Mouse (Mus musculus) stomach, embryonic 14.5 days (tissue): Measurements from ENCODE around the gene Skiv2l. TPM values are rescaled to one million over a fixed set of nuclear protein-coding genes. Genes with fewer than 3 reads are reported as not detected.
A peak's percentile ranks its signal among the peaks of the same experiment; 100 is the strongest.

Source experiments
- ATAC-seq: fragments of 200-750 bp; cut with Nextera tagmentation; 2 replicates; pipeline ENCODE4 v1.8.0; 2017; ENCODE audit warnings: low read depth, moderate TSS enrichment; ENCODE audit not compliant: insufficient number of reproducible peaks, insufficient read depth, low FRiP score
- H3K27ac ChIP-seq: fragments of 300-500 bp; sonication (generic); 2 replicates; pipeline ENCODE4 v1.5.1; 2014; ENCODE audit warnings: mild to moderate bottlenecking, low read length, moderate library complexity, mixed read lengths
- H3K27me3 ChIP-seq: fragments of 300-500 bp; sonication (generic); 2 replicates; pipeline ENCODE4 v1.6.1; 2014; ENCODE audit warnings: low read length, control low read depth, mixed read lengths; ENCODE audit not compliant: control insufficient read depth, insufficient read depth
- H3K36me3 ChIP-seq: fragments of 300-500 bp; sonication (generic); 2 replicates; pipeline ENCODE4 v1.6.1; 2014; ENCODE audit warnings: mild to moderate bottlenecking, control low read depth, low read length, moderate library complexity, mixed read lengths; ENCODE audit not compliant: control insufficient read depth, insufficient read depth
- H3K4me1 ChIP-seq: fragments of 300-500 bp; sonication (generic); 2 replicates; pipeline ENCODE4 v1.6.1; 2014; ENCODE audit warnings: low read length, control low read depth, mixed read lengths; ENCODE audit not compliant: control insufficient read depth, insufficient read depth
- H3K4me2 ChIP-seq: fragments of 300-500 bp; sonication (generic); replicated peaks from 2 replicates; pipeline ENCODE4 v1.6.1; 2014; ENCODE audit warnings: low read depth, low read length, control low read depth
- H3K4me3 ChIP-seq: fragments of 300-500 bp; sonication (generic); 2 replicates; pipeline ENCODE4 v1.5.1; 2014; ENCODE audit warnings: low read depth, low read length, control low read depth
- H3K9ac ChIP-seq: fragments of 300-500 bp; sonication (generic); replicated peaks from 2 replicates; pipeline ENCODE4 v1.6.1; 2014; ENCODE audit warnings: low read depth, mild to moderate bottlenecking, control low read depth, low read length, moderate library complexity, mixed read lengths
- H3K9me3 ChIP-seq: fragments of 300-500 bp; sonication (generic); 2 replicates; pipeline ENCODE4 v1.6.1; 2016; ENCODE audit warnings: low read depth, low read length, control low read depth; ENCODE audit not compliant: control insufficient read depth
- WGBS: fragments of 180-500 bp; shearing (Covaris S2); extraction: QIAGEN DNeasy Blood & Tissue Kit; methylation state at CpG from one replicate; pipeline ENCODE4 v1.1.7; 2014; 5-methylcytosine and 5-hydroxymethylcytosine counted together
- polyA plus RNA-seq: library from polyadenylated mRNA; unstranded; fragments of >200 nt; fragmentation: Nextera tagmentation; extraction: Ambion mirVana; gene quantifications from 2 replicates; pipeline ENCODE4 v1.2.1, GENCODE M21; 2014

Gene Skiv2l
- polyA plus RNA-seq, 1 experiment from 2014 or later = 39.5 TPM

DNA sequence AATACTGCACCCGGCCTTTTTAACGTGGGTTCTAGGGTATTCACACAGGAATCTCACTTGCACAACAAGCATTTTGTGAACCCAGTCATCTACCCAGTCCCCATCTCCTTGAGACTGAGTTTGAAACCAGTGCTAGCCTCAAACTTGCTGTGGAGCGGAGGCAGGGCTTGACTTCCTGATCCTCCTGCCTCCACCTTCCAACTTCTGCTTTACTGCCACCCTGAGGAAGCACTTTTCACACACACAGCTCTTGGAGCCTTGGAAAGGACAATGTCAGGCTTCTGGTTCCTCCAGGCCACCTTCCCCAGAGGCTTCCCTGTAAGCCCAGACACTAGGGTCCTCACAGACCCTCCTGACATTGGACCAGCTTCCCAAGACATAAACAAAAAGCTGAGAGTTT, 33.3 kb upstream of the Skiv2l start:
- H3K9me3 ChIP-seq = no peaks in the 10 kb centered on the region
- 67% methylated on average over 3 of the region's 3 CpGs for WGBS
- H3K9ac ChIP-seq = no peak overlapping the region
- H3K27ac ChIP-seq = no peak overlapping the region
- H3K4me1 ChIP-seq = 0 out of 2 replicates have a peak, but pooled peaks cover 3% of the 10 kb centered on the region
- no peak overlapping the region for H3K4me3 ChIP-seq
- ATAC-seq = no peak
- H3K36me3 ChIP-seq = no peaks in the 10 kb centered on the region
- no peaks in the 10 kb centered on the region for H3K27me3 ChIP-seq
- H3K4me2 ChIP-seq = no peak overlapping the region

DNA sequence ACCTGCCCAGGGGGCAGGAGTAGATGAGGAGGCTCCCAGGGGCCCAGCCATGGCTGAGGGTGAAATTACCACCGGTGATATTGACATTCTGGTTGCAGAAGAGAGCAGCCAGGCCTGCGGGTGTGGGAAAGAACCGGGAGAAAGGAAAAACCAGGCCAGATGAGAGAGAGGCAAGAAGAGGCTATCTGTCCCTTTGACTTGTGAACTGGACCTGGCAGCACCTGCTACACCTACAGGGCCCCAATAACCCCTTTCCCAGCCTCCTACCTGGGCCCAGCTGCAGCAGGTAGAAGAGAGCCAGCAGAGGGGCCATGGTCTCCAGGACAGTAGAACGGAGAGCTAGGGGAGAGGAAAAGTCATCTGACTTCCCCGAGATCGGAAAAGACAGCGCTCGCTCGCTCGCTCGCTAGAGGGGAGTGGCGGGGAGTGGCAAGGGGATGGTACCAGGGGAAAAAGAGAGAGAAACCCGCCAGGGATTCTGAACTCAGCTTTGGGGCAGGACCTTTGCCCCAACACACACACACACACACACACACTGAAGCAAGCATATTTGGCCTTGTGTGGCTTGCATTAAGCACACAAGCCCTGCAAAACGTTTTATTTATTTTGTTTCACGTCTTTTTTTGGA, 31.8 kb upstream of the Skiv2l start, which contains the start of gene Gm20547:
TSS of gene Gm20547 (minus strand) at position 360 of the 628 bp plus-strand sequence.
- Histone ChIP-seq H3K27ac (no peak within 1 kb of the TSS), H3K4me3 (no peak within 1 kb of the TSS), H3K4me2 (0 out of 2 replicates have a peak within 1 kb of the TSS, but pooled peaks have one; percentile 3), H3K27me3 (no peaks in the 10 kb centered on the region), H3K4me1 (0 out of 2 replicates have a peak, but pooled peaks cover 3% of the 10 kb centered on the region), H3K9me3 (no peaks in the 10 kb centered on the region), H3K36me3 (no peaks in the 10 kb centered on the region), H3K9ac (no peak within 1 kb of the TSS)
- no peak for ATAC-seq
- WGBS = 5% methylated on average over 15 of the region's 15 CpGs

DNA sequence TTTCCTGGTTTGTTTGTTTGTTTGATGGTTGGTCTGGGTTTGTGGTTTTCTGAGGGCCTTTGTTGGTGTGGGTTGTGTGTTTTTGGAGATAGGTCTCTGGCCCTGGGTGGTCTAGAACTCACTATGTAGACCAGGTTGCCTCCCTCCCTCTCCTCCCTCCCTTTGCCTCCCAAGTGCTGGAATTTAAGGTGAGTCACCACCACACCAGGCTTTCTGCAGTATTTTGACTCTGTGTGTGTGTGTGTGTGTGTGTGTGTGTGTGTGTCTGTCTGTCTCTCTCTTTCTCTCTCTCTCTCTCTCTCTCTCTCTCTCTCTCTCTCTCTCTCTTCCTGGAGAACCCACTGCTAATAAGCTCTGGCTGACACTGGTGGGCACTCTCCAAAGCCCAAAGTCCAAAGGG, 31.2 kb upstream of the Skiv2l start:
- Histone ChIP-seq H3K4me2 (no peak overlapping the region), H3K4me3 (no peak overlapping the region), H3K27ac (no peak overlapping the region), H3K9ac (no peak overlapping the region), H3K9me3 (no peaks in the 10 kb centered on the region), H3K36me3 (no peaks in the 10 kb centered on the region), H3K27me3 (no peaks in the 10 kb centered on the region), H3K4me1 (0 out of 2 replicates have a peak, but pooled peaks cover 3% of the 10 kb centered on the region)
- ATAC-seq = no peak

DNA sequence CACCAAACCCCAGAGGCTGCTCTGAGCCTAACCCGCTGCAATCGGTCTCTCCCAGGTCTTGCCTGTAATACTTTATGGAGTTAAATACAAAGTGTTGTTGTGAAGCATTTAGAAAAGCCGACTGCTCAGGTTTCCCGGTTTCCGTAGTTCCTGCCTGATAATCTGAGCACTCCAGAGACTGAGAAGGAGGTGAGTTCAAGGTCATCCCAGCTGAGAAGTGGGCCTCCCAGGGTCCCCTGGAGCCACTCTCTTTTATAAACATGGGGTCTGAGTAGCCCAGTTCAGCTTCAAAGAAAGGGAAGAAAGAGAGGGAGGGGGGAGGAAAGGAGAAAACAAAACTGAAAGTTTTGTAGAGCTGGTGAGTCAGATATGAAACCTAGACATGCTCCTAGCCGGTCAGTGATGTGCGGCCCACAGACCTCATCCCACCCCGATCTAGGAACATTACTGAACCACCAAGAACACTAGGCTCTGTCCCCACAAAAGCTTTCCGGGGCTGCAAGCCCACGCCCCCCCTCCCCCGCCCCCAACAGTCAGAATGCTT, 29.4 kb upstream of the Skiv2l start, which contains the start of gene Zbtb12:
TSS of gene Zbtb12 (plus strand) at position 148 of the 544 bp plus-strand sequence.
- no peak within 1 kb of the TSS for H3K27ac ChIP-seq
- no peaks in the 10 kb centered on the region for H3K9me3 ChIP-seq
- H3K27me3 ChIP-seq = no peaks in the 10 kb centered on the region
- ATAC-seq = no peak
- WGBS = 56% methylated on average over 11 of the region's 11 CpGs
- no peak within 1 kb of the TSS for H3K4me3 ChIP-seq
- H3K36me3 ChIP-seq = no peaks in the 10 kb centered on the region
- no peak within 1 kb of the TSS for H3K4me2 ChIP-seq
- H3K9ac ChIP-seq = no peak within 1 kb of the TSS
- H3K4me1 ChIP-seq = 0 out of 2 replicates have a peak, but pooled peaks cover 3% of the 10 kb centered on the region

DNA sequence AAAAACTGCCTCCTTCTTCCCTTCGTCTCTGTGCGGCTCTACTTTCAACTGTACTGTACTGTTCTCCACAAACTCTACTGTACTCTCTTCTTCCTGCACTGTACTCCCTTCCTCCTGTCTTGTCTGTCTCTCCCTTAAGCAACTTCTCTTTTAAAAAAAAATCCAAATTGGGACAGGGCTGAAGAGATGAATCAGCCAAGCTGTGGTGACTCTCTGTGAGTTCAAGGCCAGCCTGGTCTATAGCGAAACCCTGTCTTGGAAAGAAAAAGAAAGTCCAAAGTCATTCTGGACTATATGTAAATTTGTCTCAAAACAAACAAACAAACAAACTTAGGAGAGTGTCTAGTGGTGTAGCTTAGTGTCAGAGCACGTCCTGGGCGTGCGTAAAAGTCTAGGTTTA, 24.3 kb upstream of the Skiv2l start:
- H3K9ac ChIP-seq = no peak overlapping the region
- ATAC-seq = no peak
- 84% methylated on average over 6 of the region's 6 CpGs for WGBS
- no peaks in the 10 kb centered on the region for H3K36me3 ChIP-seq
- no peaks in the 10 kb centered on the region for H3K27me3 ChIP-seq
- H3K4me3 ChIP-seq = no peak overlapping the region
- no peaks in the 10 kb centered on the region for H3K9me3 ChIP-seq
- no peak overlapping the region for H3K27ac ChIP-seq
- 0 out of 2 replicates have a peak, but pooled peaks cover 1% of the 10 kb centered on the region for H3K4me1 ChIP-seq
- H3K4me2 ChIP-seq = no peak overlapping the region

DNA sequence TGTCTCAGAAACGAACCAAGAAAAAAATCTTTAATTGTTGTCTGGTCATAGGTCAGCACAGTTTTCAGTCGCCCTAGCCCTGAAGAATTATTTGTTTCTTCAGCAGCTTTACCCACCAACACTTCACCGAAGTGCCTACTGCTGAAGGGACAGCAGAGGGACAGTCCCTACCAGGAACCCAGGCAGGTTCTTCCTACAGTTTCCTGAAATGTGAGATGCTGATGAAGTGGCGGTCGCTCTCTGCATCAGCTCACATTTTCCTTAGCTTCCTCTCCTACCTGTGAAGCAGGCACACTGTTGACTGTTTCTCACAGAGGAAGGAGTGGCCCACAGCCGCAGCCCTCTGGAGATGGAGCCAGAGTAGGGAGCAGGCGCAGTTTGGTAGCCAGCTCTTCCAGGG, 16.0 kb upstream of the Skiv2l start:
- WGBS = 52% methylated on average over 7 of the region's 7 CpGs
- no peak for ATAC-seq
- H3K4me3 ChIP-seq = no peak overlapping the region
- no peaks in the 10 kb centered on the region for H3K27me3 ChIP-seq
- no peaks in the 10 kb centered on the region for H3K9me3 ChIP-seq
- no peak overlapping the region for H3K27ac ChIP-seq
- H3K36me3 ChIP-seq = no peaks in the 10 kb centered on the region
- no peak overlapping the region for H3K9ac ChIP-seq
- H3K4me2 ChIP-seq = no peak overlapping the region
- no peaks in the 10 kb centered on the region for H3K4me1 ChIP-seq

DNA sequence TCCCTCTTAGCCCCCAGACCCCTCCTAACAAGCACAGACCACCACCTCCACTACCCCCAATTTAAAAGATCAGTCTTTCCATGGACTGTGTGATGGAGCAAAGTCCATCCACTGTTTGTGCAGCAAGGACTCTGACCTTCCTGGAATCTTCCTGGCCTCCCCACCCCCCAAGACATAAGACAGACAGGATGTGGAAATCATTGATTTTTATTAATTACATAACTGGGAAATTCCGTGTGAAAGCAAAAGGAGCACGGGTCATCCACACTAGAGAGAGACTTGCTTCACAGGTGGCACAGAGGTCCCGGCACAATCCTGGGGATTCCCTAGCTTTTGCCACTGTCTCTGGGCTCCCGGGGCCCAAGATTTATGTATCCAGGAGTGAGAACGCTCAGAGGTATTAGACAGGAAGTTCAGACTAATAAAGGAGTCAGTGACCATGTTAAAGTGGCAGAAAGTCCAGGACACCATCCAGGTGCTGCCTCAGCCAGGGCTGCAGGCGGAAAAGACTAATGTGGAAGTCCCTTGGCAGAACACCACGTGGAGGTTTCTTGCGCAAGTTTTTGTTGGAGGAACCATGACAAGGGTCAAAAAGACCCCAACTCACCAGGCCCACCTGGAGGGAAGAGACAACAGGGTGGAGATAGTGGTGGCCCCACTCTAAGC, 12.5 kb upstream of the Skiv2l start, which contains the start of gene Cfb:
TSS of gene Cfb (minus strand) at position 103 of the 666 bp plus-strand sequence.
- ATAC-seq = 0 out of 2 replicates have a peak, but pooled peaks have one; percentile 19
- 41% methylated on average over 8 of the region's 8 CpGs for WGBS
- Histone ChIP-seq H3K4me1 (no peaks in the 10 kb centered on the region), H3K36me3 (no peaks in the 10 kb centered on the region), H3K4me3 (no peak within 1 kb of the TSS), H3K27me3 (no peaks in the 10 kb centered on the region), H3K9ac (no peak within 1 kb of the TSS), H3K27ac (no peak within 1 kb of the TSS), H3K9me3 (no peaks in the 10 kb centered on the region), H3K4me2 (no peak within 1 kb of the TSS)

DNA sequence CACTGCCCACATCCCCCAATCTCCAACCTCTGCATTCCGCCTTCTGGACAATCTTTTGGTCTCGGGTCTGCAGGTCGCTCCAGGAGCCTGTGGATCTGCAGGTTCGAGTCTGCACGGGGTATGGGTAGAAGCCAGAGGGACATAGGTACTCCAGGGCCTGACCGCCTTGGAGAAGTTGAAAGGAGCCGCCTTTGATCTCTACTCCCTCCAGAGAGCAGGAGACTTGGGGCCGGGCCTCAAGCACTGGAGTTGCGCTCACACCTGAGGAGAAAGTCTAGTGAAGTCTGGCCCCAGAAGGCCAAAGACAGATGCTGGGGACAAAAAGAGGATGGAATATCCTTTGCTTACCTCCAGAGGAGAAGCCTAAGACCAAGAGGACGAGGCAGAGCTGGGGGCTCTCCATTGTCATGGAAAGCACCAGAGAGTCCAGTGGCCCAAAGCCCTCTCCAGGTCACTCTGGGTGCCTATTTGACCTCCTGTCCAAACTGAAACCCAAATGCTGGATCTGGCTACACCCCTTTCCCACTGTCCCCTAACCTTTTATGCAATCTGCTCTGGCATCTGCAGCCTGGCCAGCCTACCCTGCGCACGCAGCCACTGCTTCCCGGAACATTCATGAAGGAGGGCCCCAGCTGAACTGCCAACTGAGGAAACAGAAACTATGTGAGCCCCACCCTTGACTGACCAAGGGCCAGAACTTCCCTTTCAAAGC, 11.8 kb upstream of the Skiv2l start:
- Histone ChIP-seq H3K9me3 (no peaks in the 10 kb centered on the region), H3K4me3 (no peak overlapping the region), H3K9ac (no peak overlapping the region), H3K27ac (no peak overlapping the region), H3K36me3 (peaks cover 5% of the 10 kb centered on the region), H3K4me2 (no peak overlapping the region), H3K4me1 (no peaks in the 10 kb centered on the region), H3K27me3 (no peaks in the 10 kb centered on the region)
- 65% methylated on average over 13 of the region's 13 CpGs for WGBS
- peak; percentile 47; the same call in 1 of the 2 replicates for ATAC-seq
